Mouse (Mus musculus) left cerebral cortex, adult 8-10 months (tissue): ENCODE data around the gene Hist1h2aa. TPM values are rescaled to one million over a fixed set of nuclear protein-coding genes. Genes with fewer than 3 reads are reported as not detected.

Experiments
- DNase-seq, 2 experiments: peaks; one replicate each; pipeline ENCODE4 v3.0.0; 2022; ENCODE audit warnings: low spot score in 2 of 2
- total RNA-seq, 4 experiments: library from RNA; stranded (reverse); gene quantifications; 2 replicates each; pipeline ENCODE4 v1.2.4; 2022

Gene Hist1h2aa
- total RNA-seq = not detected

DNA sequence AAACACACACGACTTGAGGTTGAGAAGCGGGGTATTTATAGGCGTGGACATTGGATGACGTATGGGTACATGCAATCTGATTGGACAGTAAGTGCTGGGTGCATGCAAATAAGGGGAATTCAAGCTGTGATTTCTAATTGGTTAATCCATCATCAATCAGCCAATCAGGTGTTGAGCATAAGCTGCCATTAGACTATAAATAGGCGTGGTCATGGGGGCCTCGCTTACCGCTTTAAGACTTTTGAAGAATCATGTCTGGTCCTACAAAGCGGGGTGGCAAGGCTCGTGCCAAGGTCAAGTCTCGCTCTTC is at the start of gene Hist1h2aa:
TSS of gene Hist1h2aa (plus strand) at position 252 of the 310 bp plus-strand sequence.
- no peak for DNase-seq

DNA sequence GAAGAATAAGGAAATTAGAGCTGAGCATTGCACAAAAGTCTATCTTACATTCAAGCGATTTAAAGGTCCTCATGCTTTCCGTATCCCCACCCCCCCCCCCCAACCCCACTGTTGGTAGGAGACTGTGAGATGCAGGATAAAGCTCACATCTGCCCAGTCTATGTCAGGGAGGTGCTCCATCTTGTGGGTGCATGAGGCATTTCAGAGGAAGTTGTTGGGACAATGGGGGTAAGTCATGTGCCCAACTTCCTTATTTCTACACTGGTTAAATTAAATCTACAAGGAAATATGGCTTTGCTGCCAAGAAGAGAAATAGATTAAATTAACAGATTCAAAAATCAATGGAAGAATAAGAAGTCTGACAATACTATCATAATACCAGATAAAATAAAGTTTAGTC is 48.7 kb upstream of the Hist1h2aa start:
- no peak for DNase-seq

DNA sequence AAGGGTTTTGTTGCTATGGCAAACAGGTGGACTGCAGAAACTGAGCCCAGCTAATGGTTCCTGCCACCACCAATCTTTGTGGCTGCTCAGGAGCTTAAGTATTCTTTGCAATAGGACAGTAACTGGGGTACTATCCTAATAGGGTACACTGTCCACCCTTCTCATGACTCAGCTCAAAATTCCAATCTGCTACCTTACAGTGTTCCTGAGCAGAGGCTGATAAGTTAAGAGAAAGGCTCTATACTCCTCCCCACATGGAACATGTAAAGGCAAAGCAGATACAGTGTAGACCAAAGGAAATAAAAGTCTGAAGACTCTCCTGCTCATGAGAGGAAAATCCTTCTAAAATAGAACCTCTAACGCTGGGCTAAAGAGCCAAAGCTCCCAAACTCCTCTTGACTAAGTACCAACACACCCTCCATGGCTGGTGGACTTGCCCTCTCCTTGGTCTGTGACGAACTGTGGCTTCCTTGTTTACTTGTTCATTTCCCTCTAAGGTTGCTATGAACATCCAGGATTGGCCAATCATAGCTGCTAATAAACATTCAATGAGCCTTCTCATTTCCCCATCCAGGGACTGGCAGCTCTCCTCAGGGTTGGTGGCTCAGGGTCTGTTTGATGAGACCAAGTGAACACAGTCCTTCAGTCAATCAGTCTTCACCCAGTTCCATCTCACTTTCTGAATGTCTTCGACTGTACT is 47.1 kb upstream of the Hist1h2aa start:
- no peak for DNase-seq

DNA sequence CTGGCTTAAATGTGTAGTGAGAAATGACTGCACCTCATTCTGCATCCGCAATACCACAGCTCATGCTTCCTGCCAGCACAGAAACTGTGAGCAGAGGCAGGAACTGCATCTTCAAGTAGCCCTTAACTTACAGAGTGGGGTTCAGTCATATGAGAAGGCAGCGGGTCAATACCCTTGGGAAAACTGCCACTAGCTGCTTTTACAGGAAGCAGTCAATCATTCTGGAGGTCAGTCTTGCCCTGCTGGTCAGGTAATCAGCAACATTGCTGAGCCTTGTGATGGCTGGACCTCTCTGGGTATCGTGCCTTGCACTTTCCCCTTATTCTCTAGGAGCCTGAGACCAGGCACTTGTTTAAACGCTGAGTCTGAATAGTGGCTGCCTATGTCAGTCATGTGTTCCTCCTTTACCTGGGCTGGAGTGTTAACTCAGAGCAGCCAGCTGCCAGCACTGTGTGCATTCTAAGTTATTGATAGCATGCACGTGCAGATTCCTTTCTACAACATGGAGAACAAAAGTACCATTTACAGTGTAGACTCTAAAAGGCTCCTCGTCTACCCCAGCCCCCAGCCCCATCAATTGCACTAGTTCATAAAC is 45.2 kb upstream of the Hist1h2aa start:
- DNase-seq = no peak

DNA sequence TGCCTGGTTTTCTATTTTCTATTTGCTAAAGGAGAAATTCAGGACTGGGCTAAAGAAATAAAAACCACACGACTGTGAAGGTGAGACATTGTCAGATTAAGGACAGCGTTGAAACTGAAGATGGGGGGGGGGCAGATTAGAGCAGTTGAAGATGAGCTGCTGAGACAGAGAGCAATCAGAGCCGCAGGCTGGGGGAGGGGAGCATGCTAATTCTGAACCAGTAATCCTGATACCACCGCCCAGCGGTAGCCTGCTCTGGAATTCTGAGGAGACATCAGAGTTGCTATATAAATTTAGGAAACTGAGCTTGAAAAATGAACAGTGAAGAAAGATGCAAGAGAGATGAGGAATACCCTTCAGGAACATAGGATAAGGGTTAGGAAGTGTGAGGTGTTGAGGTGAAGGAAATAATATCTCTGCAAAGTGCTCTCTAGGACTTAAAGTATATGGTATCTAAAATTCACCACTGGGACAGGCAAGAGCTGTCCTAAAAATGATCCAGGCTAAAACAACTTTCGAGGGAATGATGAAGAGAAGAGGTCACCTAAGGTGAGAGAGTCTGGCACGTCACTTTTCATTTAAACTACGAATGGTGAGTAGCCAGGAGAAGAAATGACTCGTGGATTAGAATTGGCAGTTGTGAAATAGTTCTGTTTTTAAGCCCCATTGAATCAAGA is 41.5 kb upstream of the Hist1h2aa start:
- no peak for DNase-seq

DNA sequence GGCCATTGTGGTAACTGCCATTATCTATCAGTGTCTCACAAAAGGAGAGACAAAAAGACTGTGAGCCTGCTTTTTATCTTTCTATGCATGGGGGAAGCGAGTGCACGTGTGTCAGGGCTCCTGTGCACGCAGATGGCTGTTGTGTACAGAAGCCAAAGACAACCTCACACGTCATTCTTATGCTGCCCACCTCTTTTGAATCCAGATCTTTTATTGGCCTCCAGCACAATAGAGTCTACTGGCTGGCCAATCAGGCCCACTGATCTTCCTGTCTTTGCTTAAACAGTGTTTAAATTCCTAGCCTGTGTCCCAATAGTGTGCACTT is 41.0 kb upstream of the Hist1h2aa start:
- no peak for DNase-seq

DNA sequence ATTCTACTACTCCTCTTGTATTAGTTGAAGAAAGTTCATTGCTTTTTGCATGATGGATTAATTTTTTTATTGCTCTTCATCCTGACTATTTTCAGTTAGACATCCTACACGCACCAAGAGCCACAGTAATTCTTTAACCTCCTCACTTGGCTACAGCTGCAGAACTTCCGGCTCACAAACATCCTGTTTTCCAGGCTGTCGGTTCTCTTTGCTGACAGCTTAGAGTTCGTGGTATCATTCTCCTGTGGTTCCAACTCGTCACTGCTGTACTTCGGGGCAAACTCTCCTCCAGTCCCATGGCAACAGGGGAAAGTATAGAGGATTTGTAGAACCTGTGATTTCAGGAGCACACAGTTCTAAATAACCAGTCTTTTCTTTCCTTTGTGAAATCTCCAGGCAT is 36.0 kb upstream of the Hist1h2aa start:
- DNase-seq = no peak

DNA sequence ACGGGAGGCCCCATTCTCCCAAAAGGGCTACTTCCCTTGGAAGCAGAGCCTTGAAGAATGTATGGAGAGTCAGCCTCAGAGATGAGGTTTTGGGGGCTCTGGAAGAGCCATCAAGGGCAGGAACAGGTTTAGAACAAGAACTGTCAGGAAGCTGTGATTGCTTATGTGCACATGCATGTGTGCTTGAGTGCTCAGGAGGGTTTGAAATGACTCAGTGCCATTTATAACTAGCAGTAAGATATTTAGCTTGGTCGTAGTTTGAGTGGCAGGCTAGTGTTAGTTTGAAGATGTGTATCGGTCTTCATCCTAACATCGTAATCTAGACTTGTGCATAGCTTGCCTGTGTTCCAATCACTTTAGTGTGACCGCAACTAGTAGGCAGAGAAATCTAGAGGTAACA is 27.4 kb upstream of the Hist1h2aa start:
- no peak for DNase-seq

DNA sequence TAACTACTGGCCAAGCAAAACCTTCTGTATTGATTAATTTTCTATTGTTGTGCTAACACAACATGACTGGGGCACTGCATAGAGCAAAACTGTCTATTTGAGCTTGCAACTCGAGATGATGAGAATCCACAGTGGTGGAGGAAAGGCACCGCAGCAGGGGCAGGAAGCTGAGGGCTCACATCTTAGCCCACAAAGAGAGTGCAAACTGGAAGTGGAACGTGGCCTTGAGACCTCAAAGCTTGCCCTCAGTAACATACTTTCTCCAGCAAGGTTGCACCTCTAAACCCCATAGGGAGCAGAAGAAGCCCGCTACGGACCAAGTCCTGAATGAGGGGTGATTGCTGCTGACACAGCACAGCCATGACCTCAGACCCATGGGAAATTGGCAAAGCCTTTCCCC is 24.1 kb upstream of the Hist1h2aa start:
- DNase-seq = no peak

DNA sequence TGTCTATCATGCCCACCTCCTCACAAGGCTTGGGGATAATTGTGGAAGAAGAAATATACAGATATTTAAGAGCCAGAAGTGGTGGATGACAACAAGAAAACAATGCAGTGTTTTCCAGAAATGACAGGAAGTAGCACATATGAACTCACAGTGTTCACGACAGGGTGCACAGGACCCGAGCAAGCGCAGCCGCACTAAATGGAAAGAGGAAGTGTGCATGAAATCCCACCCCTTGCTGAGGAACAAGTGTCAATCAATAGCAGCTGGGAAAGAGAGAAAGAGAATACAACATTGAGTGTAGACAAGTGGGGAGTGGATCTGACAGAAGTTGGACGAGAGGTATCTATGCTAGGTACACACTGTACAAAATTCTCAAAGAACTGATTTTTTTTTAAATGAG is 22.9 kb upstream of the Hist1h2aa start:
- DNase-seq = no peak

DNA sequence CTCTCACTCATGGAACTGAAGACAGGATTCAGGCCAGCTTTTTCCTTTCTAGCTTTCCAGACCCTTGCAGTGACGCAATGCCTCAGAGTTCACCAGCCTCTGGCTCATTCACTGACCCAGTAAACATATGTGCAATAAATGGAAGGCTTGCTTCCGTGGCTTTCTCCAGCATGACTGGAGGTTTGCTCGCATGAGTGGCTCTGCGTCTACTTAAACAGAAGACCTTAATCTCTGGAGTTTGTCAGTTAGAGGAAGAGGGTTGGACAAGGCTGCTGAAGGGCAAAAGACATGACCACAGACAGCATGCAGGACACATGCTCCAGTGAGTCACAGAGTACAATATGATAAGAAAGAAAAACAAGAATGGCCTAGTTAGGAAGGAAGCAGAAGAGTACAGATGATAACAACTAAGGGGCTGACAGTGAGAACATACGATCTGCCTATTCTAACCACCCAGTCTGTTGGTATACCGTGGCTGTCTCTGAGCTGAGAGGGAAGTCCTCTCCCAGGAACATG is 20.4 kb upstream of the Hist1h2aa start:
- DNase-seq = no peak

DNA sequence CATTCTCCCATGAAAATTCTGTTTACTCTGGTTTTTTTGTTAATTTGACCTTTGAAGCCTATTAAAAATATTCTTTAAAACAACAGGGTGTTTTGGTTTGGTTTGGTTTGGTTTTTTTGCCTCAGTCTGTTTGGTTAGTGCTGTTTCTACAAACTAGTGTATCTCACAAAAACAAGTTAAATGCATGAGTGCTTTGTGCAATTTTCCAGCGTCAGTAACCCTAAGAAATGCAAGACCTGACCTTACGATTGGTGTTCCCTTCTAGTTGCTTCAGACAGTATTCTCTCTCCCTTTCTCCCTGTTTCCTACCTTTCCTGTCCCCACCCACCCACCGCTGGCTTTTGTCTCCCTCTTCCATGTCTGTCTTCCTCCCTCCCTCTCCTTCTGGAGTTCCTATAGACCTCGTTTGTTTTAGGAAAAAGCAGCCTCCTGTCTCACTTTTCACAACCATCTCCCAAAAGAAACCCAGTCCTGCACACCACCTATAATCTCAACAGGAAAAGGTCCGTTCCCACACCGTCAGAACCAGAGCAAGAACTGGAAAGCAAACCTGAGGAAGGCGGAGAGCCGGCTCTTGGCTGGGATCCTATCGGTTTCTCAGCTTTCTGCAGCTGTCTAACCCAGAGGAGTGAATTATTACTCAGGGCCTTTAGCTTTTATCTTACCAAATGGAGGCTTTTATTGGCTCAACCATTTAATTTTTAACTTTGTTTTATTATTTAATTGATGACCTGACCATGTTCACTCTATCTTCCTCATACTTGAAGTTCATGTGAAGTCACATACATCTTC is 19.7 kb upstream of the Hist1h2aa start, which contains the start of gene Slc17a4:
TSS of gene Slc17a4 (minus strand) at position 634 of the 792 bp plus-strand sequence.
- DNase-seq = no peak

DNA sequence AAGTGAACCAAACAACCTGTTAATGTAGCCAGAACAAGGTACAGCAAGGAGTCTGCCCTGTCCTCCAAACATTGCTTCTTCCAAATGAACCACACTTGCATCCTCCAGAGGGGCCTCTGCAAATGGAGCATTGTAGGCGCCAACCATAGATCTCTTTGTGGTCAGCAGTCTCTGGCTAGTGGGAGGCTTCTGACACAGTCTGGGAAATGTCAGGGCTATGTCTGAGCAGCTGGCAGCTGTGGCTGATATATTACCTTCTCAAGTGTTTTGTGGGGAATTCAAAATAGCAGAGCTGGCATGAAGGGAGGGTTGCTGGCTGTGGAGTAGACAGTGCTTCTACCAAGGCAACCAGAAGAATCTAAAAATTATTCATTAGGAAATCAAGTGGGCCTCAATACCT is 18.1 kb upstream of the Hist1h2aa start:
- no peak for DNase-seq

DNA sequence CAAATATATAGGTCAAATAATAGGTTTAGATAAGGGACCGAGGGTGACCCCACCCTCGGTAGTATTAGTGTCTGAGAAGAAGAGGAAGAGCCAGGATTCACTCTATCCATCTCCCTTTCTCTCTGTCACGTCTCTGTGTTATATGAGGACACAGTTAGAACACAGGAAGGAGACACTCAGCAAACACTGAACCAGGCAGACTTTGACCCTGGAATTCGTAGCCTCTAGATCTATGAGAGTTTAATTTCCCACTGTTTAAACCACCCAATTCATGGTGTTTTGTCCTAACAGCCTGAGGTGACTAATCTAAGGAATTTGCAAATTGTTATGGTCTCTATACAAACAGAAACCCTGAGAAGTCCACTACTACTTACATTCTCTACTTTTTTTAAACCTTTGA is 16.6 kb upstream of the Hist1h2aa start:
- DNase-seq = no peak

DNA sequence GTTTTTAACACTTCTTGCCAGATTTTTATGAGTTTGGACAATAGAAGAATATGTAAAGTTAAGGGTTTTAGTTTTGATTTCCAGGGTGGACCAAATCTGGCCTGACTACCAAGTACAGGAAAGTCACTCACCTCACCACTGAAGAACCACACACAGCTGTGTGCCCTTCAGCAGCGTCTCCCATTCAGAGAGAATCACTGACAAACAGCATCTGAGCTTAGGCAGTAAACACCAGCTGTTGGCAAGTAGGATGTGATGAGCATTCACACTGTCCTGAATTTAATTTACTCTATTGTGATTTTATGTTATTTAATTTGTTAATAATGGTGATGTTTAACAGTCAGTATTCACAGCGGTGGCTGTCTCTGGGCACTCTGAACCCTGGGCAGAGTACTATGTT is 8.5 kb upstream of the Hist1h2aa start:
- no peak for DNase-seq

DNA sequence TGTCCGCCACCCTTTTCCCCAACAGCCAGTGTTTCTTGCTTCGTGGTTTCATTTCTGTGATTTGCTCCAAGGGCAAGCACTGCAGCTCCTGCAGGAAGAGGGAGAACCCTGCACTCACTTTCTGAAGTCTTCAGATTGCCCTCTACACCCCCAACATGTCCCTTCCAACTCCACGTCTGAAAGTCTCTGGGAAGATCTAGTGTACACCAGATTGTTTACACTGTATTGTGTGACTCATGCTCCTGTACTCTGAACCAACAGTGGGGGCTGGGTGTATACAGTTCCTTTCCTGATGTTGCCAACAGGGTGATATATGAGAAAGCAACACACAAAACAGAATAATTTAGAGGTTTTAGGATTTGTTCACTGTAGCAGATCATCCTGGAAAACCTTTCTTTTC is 5.6 kb upstream of the Hist1h2aa start:
- no peak for DNase-seq

DNA sequence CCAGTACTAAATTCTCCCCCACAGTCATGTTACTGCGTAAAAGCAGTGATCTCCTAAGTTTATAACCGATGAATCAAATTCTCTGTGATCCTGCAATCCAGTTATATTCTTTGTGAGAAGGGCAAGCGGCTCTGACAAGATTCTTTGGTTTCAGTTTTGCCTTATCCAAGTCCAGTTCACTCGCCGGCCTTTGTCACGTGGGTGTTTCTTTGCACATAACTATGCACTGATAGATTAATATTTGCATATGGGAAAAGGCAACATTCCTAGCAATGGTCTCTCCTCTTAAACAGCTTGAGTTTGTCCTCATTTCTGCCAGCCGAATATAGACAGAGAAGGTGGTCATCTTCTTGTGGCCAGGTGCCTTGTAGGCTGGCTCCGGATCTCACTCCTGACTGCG is 3.8 kb upstream of the Hist1h2aa start:
- DNase-seq = no peak

DNA sequence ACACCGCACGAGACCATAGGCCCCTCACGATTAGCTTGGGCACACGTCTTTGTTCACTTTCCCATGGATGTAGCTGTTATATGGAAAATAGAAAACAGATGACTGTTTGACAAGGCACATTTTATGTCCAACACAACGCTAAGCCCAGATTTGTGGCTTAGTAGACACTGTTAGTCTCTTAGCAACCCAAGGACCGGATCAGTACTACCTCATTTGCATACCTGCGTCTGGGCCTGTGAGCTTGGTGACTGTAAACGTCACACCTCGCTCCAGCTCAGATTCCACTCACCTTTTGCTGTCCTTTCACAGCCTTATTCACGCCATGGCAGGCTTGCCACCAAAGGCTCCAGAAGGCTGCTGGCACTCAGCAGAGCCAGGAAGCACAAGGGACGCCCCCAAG is 3.4 kb upstream of the Hist1h2aa start:
- no peak for DNase-seq

DNA sequence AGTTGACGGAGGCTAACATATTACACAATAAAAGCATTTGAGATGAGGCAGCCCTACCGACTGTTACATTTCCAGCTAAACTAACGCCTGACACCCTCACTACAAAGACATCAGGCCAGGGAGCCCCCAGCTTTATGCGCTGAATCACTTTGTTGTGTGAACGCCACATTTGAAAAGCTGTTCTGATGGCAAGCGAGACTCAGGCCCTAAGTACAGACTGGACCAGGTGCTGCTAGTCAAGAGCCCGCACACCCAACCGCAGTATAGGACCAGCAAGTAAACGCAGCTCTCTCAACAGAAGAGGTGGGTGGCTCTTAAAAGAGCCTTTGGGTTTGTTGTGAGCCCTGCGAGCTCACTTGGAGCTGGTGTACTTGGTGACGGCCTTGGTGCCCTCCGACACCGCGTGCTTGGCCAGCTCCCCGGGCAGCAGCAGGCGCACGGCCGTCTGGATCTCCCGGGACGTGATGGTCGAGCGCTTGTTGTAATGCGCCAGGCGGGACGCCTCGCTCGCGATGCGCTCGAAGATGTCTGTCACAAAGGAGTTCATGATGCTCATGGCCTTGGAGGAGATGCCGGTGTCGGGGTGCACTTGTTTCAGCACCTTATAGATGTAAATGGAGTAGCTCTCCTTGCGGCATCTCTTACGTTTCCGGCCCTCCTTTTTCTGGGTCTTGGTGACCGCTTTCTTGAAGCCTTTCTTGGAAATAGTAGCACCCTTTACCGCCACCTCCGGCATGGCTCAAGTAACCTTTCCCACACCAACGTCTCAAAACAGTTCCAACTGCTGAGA is 646 bp upstream of the Hist1h2aa start, which contains the start of gene Hist1h2ba:
TSS of gene Hist1h2ba (minus strand) at position 736 of the 790 bp plus-strand sequence.
- no peak for DNase-seq

DNA sequence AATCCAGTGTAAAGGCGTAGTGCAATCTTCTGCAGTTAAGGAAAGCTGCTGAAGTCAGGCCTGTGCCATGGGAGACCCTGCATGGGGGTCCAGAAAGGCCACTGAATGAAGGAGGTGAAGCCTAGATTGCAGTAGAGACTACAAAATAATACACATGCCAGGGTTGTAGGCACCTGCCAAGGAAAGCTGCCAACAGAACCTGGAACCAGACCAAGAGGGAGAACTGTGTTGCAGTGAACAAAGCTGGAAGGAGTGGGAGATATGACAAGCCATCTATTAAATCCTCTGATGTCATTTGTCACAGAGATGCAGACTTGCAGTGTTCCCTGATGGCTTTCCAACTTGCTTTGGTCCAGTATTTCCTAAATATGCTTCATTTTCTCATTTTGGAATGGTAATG is 4.4 kb downstream of the Hist1h2aa start:
- DNase-seq = no peak

DNA sequence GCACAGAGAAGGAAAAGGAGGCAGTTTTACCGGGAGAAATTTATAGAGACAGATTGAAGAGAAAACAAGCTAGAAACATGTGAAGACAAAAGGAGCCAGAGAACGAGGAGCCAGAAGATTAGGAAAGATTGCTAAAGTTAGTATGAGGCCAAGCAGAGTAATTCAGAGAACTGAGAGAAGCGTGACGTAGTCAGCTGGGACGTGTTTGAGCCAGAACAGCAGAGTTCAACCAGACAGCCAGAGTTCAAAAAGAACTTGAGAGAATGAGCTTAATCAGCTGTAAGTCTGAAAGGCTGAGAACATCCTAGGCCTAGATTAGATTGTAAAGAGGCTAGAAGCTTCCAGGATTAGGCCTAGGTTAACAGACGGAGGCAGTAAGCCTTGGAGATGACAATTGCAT is 6.0 kb downstream of the Hist1h2aa start:
- DNase-seq = no peak
